Mouse (Mus musculus) brain, embryonic 14.5 days (tissue): Measurements from ENCODE around the gene Arhgap9.

Experiments used
- CTCF ChIP-seq: fragments of 200-500 bp; IDR thresholded peaks from 2 replicates; pipeline ENCODE4 v1.5.1; 2012; ENCODE audit warnings: inconsistent platforms, mild to moderate bottlenecking, moderate library complexity, borderline replicate concordance; ENCODE audit not compliant: insufficient read depth, insufficient read length; ENCODE audit errors: extremely low read depth
- POLR2A ChIP-seq: fragments of 200-500 bp; IDR thresholded peaks from 2 replicates; pipeline ENCODE4 v1.6.1; 2012; ENCODE audit warnings: mild to moderate bottlenecking, inconsistent platforms, borderline replicate concordance; ENCODE audit not compliant: poor library complexity, insufficient read depth, insufficient read length, severe bottlenecking; ENCODE audit errors: extremely low read depth

DNA sequence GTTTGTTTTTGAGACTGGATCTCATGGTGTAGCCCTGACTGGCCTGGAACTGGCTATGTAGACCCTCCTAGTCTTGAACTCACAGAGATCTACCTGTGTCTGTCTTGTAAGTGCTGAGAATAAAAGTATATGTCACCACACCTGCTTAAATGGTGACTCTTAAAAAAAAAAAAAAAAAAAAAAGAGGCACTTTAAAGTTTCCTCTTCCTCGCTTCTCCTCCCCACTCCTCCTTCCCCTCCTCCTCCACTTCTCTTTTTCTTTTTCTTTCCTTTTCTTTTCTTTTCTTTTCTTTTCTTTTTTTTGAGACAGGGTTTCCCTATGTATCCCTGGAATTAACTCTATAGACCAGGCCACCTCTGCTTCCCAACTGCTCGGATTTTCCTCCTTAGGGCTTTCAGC lies 49.3 kb downstream of the Arhgap9 start:
- TF ChIP-seq CTCF (no peak), POLR2A (no peak)
